Mouse (Mus musculus) regulatory T cell (primary cell): ENCODE data around the gene Dact3.

ENCODE experiments used
- in situ Hi-C: fragments of 300-600 bp; cut with MboI, MseI; formaldehyde crosslinking; loops from one replicate; pipeline ENCODE4 v1.15.1; 2025; ENCODE audit warnings: high pct_unique_total_duplicates

Dact3 gene

DNA sequence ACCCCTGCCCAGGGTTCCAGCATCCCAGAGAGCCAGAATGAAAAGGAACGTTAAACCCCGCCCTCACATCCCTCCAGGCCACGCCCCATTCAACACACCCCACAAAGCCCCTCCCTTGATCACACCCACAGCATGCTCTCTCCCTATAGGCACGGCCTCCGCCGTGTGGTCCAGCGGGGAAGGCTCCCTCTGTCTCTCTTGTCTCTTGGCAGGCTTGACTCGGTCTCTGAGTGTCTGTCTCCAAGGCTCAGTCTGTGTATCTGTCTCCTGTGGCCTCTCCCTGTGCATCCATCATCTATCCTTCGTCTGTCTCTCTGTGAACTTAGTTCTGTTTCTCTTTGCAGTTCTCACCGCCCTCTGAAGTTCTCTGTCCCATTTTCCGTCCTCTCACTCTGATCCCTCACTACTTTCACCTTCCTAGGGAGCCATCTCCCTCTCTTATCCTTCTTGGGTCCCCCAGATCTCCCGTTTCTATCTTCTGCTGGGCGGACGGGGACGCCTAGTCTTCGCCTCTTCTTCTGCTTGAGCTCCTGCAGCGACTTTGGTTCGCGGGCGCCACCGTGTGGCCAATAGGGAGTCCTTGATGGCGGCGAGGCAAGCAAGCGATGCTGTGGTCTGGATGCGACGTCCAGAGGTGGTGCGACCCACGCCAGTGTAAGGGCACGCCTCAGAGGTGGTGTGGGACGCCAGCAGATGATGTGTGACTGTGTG is 16.7 kb downstream of the Dact3 start, which contains the start of gene Gng8:
Gene Gng8 (plus strand): TSS at position 146 of the 711 bp plus-strand sequence.
- in situ Hi-C loops: no loop called here

DNA sequence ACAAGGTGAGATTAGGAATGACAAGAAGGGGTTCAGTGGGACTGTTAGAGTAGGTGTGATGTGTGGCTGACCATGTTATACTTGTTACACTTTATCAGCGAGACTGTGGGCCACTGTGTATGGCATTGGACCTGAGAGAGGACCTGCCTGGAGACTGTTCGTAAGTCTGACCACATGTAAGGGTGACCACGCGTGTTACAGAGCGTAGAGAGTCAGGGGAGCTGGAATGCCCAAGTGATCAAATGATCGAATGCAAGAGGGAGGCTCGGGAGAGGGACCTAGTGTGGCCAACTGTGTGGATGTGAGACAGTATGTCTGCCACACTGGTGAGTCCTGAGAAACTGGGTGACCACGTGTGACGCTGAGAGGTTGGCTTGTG is 17.2 kb downstream of the Dact3 start:
- in situ Hi-C loops: no loop called here

DNA sequence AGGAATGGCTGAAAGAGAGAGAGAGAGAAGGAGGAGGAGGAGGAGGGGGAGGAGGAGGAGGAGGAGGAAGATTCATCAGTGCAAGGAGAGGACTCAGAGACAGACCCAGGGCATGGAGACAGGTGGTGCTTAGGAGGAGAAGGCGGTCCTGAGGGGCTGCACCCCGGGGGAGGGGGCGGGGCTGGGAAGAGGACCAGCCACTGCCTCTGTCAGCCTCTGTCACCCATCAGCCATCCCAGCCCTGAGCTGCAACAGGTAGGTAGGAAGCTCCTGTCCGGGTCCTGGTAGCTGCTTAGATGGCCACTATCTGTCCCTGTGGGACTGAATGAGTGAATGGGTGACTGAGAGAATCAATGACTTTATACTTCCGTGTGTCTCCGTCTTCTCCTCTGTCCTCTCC is 18.5 kb downstream of the Dact3 start:
- in situ Hi-C loops: no loop called here

DNA sequence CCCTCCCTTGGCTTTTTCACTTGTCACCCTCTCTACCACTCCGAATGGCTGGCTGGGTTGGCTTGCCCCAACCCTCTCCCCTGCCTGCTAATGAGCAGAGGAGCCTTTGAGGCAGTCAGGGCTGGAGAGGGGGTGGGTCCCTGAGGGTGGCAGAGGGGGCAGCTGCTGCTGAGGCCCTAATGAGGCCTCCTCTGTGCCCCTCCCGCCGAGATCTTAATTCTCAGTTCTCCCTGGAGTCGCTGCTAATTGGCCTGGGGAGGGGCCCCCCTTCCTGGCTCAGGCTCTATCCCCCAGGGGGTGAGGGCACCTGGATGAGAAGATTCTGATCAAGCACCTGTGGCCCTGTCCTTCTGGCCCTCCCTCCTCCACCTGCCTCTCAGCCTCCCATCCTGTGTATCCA is 19.2 kb downstream of the Dact3 start:
- in situ Hi-C loops: no loop called here

DNA sequence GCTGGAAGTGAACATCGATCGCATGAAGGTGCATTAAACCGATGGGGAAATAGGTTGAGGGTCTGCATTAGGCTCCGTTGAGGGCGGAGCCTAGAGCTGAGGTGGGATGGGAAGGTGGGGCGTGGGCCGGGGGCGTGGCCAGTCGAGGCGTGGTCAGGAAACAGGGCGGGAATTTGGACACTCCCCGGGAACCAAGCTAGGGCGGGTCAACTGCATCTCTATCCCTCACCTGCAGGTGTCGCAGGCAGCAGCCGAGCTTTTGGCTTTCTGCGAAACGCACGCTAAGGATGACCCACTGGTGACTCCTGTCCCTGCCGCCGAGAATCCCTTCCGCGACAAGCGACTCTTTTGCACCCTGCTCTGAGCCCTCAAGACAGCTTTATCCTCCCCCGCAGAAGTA is 19.9 kb downstream of the Dact3 start:
- in situ Hi-C loops: no loop called here

DNA sequence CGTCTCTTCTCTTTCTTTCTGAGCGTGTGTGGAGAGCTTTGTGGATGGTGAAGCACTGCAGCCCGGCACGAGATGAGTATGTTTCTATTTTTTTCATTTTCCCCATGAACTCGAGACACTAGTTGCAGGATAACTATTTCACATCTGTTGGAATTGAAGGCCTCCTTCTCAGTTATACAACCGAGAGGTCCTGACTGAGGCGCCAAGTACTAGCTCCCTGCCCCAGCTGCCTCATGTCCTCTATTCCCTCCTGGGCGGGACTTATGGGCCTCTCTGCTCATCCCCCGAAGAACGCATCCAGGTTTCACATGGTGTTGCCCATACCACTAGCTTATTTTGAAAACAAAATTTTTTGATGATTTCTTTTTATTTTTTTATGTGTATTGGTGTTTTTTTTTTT is 20.4 kb downstream of the Dact3 start:
- in situ Hi-C loops: no loop called here

DNA sequence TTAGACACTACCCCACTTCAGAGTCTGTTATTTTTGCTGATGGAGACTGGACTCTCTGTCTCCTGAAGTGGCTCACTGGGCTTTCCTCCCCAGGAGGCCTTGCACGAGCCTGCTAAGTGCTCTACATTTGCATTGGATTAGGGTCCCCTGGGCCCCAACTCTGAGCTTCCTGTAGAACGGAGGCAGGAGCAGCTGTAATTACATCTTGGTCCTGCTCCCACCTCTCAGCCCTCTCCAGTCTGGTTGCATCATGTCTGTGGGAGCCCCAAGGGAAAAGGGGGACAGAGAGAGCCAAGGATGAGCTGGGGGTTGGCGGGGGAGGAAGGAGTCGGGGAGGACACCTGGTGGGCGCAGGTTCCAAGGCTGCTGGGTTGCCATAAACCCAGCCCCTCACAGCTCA is 25.4 kb downstream of the Dact3 start:
- in situ Hi-C loops: no loop called here

DNA sequence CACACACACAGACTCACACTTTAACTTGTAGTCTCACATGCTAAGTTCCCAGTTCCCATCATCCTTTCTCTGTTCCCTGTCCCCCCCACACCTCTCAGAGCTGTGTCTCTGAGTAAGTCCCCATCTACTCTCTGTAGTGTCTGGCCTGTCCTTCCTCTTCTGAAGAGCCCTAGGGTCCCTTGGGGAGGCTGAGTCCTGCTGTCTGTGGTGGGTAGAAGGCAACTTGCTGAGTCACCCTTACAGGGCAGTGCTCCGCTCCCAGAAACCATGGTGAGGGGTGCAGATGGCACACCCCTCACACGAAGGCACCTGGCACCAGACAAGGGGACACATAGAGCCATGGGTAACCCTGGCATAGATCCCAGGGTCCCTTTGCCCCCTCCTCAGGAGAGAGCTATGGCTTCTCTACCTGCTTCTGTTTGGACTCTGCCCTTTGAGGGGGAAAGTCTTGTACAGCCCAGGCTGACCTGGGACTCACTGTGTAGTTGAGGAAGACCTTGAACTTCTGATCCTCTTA is 28.4 kb downstream of the Dact3 start:
- in situ Hi-C loops: no loop called here

DNA sequence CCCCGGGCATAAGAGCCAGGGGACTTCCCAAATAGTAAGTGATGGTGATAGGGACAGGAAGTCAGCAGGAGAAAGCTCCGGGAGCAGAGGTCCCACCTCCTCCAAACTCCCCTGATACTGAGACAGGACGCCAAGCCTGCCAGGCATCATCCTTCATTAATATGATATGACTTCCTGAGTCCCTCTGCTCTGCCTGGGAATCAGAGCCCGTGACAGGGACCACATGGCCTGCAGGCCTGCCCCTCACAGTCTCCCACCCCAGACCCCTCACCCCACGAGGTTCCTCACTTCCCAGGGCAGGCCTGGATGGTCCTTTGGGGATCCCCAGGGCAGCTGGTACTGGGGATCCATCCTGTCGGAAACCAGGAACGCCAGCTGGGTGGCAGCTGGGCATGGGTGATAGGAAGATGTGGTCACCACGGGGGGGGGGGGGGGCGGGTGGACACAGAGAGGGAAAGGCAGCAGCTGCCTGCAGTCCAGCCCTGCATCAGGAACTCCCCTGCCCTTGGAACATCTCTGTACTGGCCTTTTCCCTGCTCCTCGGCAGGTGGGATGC is 29.1 kb downstream of the Dact3 start:
- in situ Hi-C loops: no loop called here

DNA sequence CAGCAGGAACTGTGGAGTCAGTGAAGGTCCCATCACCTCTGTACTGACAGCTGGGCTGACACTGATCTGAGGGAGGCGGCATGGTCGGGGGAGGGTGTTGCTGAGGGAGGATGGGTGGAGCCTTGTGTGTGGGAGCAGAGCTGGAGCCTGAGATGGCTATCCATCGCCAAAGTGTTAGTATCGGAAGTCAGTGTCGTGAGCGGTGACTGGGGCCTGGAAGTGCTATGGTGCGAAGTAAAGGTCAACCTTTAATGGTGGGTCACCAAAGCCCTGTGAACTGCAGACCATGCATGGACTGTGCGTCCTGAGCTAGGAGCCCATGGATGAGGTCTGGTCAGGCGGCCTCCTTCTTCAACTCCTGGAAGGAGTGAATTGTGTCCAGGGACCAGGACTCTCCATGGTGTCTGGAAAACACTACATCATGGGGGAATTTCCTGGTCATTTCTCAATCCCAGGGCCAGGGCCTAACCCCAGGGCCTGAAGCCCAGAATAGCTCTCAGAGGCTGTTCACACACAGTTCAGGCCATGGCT is 30.4 kb downstream of the Dact3 start:
- in situ Hi-C loops: no loop called here

DNA sequence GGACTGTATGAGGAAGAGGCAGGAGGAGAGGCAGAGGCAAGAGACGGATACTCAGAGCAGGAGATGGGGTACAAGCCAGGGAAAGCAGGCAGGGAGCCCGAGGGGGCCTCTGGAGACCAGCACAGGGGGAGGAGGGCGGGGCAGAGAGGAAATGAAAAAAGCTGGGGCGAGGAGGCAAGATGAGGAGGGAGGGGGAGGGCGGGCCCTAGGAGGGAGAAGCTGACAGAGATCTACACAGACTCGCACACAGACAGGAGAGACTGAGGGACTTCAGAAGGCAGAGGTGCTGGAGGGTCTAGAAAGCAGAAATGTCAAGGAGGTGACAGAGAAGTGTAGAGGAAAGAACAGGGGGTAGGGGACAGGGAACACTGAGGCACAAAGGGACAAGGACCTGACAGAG is 31.2 kb downstream of the Dact3 start, which contains the start of gene Ptgir:
Gene Ptgir (plus strand): TSS at position 210 of the 400 bp plus-strand sequence.
- in situ Hi-C loops: no loop called here

DNA sequence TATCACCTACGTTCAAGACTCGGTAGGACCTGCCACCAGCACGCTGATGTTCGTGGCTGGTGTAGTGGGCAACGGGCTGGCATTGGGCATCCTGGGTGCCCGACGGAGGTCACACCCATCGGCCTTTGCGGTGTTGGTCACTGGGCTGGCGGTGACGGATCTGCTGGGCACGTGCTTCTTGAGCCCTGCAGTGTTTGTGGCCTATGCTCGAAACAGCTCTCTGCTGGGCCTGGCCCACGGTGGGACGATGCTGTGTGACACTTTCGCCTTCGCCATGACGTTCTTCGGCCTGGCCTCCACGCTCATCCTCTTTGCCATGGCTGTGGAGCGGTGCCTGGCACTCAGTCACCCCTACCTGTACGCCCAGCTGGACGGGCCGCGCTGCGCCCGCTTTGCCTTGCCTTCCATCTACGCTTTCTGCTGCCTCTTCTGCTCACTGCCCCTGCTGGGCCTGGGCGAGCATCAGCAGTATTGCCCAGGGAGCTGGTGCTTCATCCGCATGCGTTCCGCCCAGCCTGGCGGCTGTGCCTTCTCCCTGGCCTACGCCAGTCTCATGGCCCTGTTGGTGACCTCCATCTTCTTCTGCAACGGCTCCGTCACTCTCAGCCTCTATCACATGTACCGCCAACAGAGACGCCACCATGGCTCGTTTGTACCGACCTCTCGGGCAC is 31.9 kb downstream of the Dact3 start:
- in situ Hi-C loops: no loop called here

DNA sequence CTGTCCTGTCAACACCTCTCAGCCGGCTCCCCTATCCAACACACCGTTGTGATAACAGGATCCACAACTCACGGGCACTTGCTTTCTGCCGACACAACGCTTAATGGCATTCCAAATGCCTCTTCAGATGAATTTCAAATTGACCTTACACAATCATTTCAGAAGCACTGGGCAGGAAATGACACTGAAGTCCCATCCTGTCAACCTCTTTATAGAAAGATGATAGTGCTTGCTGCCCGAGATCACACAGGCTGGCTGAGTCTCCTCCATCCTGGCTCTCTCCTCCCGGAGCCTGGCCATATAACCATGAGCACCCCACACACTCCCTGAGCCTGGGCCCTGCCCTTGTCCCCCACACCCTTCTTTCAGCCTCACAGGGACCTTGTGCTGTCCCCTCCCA is 32.7 kb downstream of the Dact3 start:
- in situ Hi-C loops: no loop called here

DNA sequence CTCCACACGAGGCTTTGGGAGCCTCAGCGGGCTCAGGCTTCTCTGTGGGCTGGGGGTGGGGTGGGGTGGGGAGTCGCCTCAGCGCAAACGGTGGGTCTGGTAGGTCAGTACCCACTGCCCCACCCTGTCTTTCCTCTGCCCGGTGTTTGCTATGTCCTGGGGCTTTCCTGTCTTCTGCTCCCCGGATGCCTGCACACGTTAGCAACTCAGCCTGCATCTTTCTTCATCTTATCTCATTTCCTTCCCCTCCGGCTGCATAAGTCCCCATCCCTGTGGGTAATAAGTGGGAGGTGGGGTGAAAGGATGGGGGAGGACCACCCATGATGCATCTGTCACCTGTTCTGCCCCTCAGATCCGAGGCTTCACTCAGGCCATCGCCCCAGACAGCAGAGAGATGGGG is 33.2 kb downstream of the Dact3 start:
- in situ Hi-C loops: no loop called here

DNA sequence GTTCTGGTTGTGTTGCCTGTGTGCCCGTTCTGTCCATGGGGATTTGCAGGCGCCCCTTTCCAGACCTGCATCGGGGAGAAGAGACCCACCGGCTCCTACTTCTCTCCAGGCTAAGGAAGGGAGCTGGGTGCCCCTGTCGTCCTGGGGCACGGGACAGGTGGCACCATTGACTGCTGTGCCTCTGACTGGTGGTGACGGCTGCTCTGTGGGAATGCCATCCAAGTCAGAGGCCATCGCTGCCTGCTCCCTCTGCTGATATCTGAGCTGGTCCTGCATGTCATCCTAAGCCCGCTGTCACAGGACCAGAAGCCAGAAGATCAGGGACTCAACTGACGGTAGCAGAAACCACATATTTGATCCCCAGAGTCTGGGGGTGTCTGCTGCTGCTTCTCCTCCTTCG is 33.7 kb downstream of the Dact3 start:
- in situ Hi-C loops: no loop called here

DNA sequence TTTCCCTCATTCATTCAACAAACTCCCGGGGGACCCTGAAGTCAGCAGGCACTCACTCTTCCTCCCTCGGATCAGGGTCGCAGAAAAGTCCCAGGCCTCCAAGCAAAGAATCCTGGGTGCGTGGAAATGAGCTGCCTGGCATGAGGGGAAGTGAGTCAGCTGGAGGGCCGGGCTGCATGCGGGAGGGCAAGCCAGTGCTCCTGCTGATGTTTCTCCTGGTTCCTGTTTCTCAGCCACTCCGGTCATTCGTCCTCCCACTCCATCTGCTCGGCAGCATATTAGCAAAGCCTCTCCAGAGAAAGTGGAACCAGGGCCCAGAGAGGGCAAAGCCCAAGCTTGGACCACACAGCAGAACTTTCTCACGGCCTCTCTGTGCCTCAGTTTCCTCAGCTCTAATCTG is 34.8 kb downstream of the Dact3 start:
- in situ Hi-C loops: no loop called here

DNA sequence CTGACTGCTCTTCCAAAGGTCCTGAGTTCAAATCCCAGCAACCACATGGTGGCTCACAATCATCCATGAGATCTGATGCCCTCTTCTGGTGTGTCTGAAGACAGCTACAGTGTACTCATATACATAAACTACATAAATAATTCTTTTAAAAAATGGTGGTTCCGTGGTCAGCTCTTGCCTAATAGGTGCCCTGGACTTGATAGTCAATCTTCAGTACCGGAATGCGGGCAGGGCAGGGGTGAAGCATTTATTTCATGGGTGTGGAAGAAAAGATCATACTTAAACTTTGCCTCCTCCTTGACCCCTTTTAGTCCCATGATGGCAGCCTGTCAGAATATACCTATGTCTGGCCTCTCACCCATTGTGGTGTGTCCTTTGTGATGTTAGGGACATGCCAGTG is 36.8 kb downstream of the Dact3 start:
- in situ Hi-C loops: no loop called here

DNA sequence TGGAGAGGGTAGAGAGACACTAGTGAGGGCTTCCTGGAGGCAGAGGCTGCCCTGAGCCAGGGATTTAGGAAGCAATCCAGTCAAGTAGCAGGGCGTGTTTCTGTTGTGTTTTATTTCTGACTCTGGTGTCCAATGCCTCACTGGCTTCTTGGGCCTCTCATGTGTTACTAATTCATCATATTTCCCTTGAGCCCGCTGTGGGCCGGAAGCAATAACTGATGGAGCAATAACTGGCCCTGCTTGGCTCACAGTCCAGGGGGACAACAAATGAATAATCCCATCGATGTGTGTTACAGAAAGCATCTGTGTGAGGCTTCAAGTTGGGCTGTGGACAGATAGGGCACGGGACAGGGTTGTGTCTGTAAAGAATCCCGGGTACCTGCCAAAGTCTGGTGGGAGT is 37.2 kb downstream of the Dact3 start:
- in situ Hi-C loops: no loop called here

DNA sequence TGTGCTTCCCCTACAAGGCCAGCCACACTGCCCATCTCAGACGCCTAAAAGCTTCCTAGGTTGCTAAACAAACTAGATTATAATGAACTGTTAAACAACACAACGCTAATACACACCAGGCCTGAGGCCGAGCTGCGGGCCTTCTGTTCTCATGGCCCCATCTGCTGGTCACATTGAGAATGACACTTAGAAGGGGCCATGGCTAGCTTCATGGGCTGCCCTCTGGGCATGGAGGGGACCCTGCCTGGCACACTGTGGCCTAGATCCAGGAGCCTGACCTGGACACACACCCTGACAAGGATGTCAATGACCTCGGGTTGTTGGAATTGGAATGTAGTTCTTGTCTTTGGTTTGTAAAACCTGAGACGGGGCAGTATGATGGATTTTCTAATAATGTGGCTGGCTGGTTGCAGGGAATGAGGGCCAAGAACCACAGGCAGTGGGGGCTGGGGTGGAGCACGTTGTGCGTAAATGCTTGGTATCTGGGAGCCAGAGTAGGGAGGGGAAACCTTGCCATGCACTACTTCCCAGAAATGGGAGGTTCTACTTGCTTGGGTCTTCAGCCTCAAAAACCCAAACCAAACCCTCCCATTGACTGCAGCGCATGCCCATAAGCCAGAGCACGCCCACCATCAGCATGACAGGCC is 38.8 kb downstream of the Dact3 start:
- in situ Hi-C loops: no loop called here

DNA sequence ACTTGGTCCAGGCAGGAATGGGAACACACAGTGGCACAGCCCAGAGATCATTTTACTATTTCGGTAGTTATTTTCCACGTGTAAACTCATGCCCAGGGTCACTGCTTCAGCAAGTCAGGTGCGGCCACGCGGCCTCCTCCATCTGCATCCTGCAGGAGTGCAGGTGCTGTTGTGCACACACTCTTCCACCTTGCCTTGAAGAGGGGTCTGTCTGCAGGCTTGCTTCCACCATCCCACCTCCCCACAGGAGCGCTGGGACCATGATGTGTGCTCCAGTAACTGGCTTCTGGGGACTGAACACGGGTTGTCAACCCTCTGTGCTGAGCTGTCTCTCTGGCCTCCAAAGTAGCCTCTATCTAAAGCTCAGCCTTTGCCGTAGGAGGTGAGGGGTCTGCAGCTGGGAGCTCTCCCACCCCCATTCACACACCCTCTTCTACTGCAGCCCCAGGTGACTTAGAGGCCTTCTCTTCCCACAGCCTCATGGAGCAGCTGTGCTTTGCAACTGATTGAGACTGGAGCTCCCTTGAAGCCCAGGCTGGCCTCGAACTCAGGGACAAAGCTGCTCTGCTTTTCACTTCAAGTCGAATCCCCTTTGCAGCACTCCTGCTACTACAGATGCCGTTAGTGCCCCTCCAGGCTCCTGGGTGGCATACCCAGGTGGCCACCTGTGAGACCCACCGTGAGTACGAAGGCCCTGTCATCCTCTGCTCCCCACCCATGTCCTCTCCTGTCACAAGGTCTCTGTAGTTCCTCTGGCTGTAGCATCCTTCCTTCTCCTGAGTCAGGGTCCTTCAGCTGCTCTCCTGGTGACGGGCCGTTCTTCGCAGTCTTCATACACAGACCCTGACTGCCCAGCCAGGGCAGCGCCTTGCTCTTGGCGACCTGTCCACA is 39.6 kb downstream of the Dact3 start:
- in situ Hi-C loops: no loop called here
